Mouse (Mus musculus) kidney, postnatal 25 days (tissue): Measurements from ENCODE around the gene Mgst1.

Experiments
- DNase-seq, 2 experiments: peaks; one replicate each; pipeline ENCODE4 v3.0.0; 2021; ENCODE audit warnings: mixed read lengths in 2 of 2

The Mgst1 gene

GRCm38 (mm10) chr6:138139930-138140329, at the start of gene Mgst1:
TSS of gene Mgst1 (plus strand) at chr6:138140316.
- peak; percentile 7 to 38 for DNase-seq

GRCm38 (mm10) chr6:138092432-138092831, 47.7 kb upstream of the Mgst1 start:
- no peak for DNase-seq

DNA sequence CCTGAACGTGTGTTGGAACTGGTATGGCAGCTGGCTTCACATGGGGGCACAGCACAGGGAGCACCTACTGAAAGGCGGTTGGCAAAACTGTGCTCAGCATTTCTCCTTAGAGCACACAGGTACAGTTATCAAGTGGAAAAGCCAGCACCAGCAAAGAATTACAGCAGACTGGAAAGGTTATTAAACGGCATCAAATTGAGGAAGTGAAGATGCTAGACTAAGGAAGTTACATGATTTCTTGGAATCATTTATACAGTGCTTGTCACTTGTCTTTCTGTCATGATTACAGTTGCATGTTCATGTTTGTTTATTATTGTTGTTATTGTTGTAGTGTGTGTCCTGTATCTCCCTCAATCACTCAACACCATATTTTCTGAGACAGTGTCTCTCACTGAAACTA, 45.1 kb upstream of the Mgst1 start:
- DNase-seq, result no peak

DNA sequence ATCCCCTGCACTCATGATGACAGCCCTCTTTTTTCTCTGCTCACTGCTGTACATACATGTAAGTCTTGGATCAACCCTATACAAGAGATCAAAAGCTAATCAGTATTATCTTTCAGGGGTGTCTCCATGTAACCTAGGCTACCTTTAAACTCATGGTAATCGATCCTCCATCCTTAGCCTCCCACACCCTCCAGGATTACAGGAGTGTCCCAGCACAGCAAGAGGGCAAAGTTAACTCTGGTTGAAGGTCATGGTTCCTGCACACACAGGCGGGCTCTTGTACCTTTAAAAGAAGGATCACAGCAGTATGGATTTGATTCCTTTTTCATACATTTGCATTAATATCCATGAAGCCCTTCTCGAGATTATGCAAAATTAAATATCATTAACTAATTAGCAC, 40.5 kb upstream of the Mgst1 start:
- no peak for DNase-seq

DNA sequence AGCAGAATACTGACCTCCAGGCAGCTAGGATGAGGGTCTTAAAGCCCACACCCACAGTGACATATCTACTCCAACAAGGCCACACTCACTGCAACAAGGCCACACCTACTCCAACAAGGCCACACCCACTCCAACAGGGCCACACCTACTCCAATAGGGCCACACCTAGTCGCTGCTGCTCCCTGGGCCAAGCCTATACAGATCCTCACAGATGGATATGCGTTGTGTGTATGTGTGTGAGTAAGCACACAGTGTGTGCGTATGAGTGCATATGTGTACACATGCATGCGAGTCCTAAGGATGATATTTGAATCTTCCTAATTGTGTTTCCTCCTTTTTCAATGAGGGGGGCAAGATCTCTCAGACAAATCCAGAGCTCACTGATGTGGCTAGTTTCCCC, 38.3 kb upstream of the Mgst1 start:
- no peak for DNase-seq

- no peak for DNase-seq
Measured at GRCm38 (mm10) chr6:138102940-138103339, 37.2 kb upstream of the Mgst1 start.

GRCm38 (mm10) chr6:138104559-138104958, 35.6 kb upstream of the Mgst1 start:
- DNase-seq, result no peak

- DNase-seq, result no peak
Measured at GRCm38 (mm10) chr6:138117496-138117895, 22.6 kb upstream of the Mgst1 start.

- no peak for DNase-seq
Measured at GRCm38 (mm10) chr6:138128392-138129335, 11.5 kb upstream of the Mgst1 start.

GRCm38 (mm10) chr6:138130541-138130940, 9.6 kb upstream of the Mgst1 start:
- DNase-seq, result no peak

DNA sequence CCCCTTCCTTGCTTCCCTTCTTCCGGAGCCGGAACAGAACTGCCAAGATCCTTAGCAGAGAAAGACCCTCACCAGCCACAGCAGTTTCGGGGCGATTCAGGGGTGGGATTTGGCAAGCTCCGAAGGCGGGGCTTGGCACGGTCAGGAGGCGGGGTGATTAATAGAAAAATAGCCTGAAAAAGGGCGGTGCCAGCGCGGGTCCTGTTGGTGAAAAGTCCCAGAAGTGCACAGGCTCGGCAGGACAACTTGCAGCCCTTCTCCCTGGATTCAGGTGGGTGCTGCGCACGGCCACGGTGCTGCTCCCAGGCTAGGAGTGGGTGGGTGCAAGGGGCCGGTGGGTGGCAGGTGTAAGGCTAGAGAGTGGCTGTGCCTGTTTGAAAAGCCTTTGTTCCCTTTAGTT, 220 bp downstream of the Mgst1 start:
- DNase-seq, result peak; percentile 77 to 87

GRCm38 (mm10) chr6:138141111-138141592, 1.0 kb downstream of the Mgst1 start:
- DNase-seq, result peak; percentile 60 to 70

GRCm38 (mm10) chr6:138142604-138143003, 2.5 kb downstream of the Mgst1 start:
- no peak for DNase-seq

- DNase-seq, result peak; percentile 52 to 65
Measured at GRCm38 (mm10) chr6:138143450-138143849, 3.3 kb downstream of the Mgst1 start.

DNA sequence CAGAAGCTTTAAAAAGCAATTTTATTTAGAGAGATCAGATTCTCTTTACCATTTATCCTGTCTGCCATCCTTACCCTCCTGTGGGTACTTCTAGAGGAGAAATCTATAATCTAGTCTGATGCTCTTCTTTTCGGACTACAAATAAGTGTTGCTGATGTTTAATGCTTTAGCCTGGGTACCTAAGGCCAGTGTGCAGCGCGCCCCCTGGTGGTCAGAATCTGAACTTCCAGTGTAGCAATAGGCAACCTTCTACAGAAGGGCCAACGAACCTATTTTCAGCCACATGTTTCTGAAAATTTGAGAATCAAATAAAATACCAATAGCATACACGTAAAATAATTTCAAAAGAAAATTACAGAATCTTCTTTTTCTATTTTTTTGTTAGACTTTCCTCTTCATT, 13.0 kb downstream of the Mgst1 start:
- DNase-seq, result peak; percentile 77 to 89

DNA sequence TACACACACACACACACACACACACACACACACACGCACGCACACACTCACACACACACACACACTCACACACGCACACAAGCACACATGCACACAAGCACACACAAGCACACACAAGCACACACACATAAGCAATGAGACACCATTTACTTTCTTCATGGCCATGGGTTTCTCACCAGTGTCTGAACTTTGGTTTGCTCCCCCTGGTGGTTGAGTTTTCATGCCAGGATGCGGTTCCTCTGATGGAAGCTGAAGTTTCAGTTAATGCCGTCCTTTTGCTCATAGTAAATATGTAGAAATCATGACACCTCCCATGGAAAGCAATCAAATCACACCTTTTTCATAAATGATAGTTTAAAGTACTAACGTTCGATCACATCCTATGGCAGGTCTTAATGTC, 23.8 kb downstream of the Mgst1 start:
- DNase-seq, result peak in 1 of 2 experiments; percentile 57

DNA sequence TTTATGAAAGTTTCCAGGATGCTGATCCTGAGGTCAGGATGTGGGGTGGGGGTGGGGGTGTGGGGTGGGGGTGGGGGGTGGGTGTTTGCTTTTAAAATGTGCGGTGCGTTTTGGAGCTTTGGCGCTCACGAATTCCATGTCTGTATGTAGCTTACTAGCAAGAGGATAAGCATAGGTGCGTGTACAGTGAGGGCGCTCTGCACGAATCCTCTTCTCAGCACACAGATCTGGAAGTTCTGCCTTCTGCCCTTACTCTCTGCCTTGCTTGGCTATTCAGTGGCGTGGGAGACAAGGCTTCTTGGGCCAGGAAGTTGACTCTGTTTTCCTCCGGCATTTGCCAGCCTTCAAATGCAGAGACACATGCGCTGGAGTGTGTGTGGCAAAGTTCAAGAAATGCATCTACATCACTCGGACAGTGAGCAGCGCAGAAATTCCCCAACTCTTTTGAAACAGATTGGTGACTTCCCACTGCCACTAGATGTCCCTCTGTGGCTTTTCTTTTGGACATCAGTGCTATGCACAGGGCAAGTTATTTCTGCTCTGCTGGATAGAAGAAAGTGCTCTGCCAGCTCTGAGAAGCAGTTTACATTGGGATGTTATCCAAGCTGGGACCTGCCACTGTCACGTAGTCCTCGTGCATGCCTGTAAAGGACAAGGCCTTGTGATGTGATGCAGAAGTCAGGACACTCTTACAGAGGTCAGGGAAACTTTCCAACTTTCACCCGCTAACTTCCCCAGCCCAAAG, 31.5 kb downstream of the Mgst1 start:
- DNase-seq, result peak in 1 of 2 experiments; percentile 11
